Mouse (Mus musculus) bone marrow macrophage, adult 2 months (primary cell): ENCODE results near the gene Slc35f1. TPM values are rescaled to one million over a fixed set of nuclear protein-coding genes. Genes with fewer than 3 reads are reported as not detected.

ENCODE experiments used
- H3K27ac ChIP-seq: 2 replicates; pipeline ENCODE4 v1.5.1; 2012; ENCODE audit warnings: low read depth, low read length; ENCODE audit not compliant: insufficient read depth
- H3K4me1 ChIP-seq: 2 replicates; pipeline ENCODE4 v1.6.1; 2012; ENCODE audit warnings: low read length; ENCODE audit not compliant: control insufficient read depth, insufficient read depth
- H3K4me3 ChIP-seq: 2 replicates; pipeline ENCODE4 v1.5.1; 2012; ENCODE audit warnings: mild to moderate bottlenecking, low read length, moderate library complexity; ENCODE audit not compliant: insufficient read depth
- CTCF ChIP-seq: IDR thresholded peaks from 2 replicates; pipeline ENCODE4 v1.5.1; 2012; ENCODE audit warnings: low read depth, mild to moderate bottlenecking, low read length, moderate library complexity
- POLR2A ChIP-seq: IDR thresholded peaks from 2 replicates; pipeline ENCODE4 v1.6.1; 2012; ENCODE audit warnings: mild to moderate bottlenecking, low read depth, low read length, borderline replicate concordance
- polyA plus RNA-seq: library from polyadenylated mRNA; stranded (reverse); fragments of >200 nt; gene quantifications from 2 replicates; pipeline ENCODE4 v1.2.4, GENCODE M21; 2012; ENCODE audit not compliant: missing spikeins, insufficient read depth, insufficient read length

Slc35f1 gene
- polyA plus RNA-seq, 1 experiment = not detected

GRCm38 (mm10) chr10:52779926-52780485 lies 89.7 kb downstream of the Slc35f1 start:
- Histone ChIP-seq H3K4me1 (no peaks in the 10 kb centered on the region), H3K4me3 (no peak overlapping the region), H3K27ac (no peak overlapping the region)
- TF ChIP-seq POLR2A (no peak), CTCF (no peak)

DNA sequence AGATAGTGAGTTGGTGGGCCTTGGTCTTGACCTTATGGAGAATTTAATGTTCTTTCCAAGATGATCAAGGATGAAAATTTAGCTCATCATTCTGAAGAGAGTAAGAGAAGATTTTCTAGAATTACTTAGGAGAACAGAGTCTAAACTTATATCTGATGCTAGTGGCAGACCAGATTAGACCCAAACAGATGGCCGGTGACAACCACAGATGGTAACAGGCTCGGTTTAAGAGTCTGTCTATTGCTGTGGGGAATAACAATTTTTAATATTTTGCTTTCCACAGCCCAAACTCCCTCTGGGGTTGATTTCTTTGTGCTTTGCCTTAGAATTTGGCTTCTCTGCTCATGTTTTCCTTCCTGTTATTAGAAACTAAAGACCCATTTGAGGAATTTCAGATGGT lies 96.7 kb downstream of the Slc35f1 start:
- no peaks in the 10 kb centered on the region for H3K4me1 ChIP-seq
- no peak overlapping the region for H3K27ac ChIP-seq
- no peak overlapping the region for H3K4me3 ChIP-seq
- no peak for TF ChIP-seq CTCF
- TF ChIP-seq POLR2A = no peak

DNA sequence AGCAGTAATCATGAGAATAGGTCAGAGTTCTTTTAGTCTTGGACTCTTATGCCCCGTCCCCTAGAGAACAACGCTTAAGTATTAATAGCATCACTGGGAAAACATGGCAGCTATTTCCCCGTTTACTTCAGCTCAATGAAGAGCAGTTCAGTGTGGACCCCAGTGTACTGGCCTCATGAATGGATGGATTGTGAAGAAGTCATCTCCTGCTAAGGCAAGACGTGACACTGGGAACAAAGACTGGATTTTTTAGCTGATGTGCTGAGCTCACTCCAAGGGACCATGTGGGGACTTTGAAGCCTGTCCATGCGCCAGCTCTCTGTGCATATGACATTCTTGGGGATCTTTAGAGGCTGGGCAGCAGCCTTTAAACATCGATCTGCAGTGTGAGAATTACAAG lies 101.2 kb downstream of the Slc35f1 start:
- Histone ChIP-seq H3K4me3 (no peak overlapping the region), H3K27ac (no peak overlapping the region), H3K4me1 (no peaks in the 10 kb centered on the region)
- TF ChIP-seq POLR2A (no peak), CTCF (no peak)

GRCm38 (mm10) chr10:52797454-52797853 lies 107.1 kb downstream of the Slc35f1 start:
- Histone ChIP-seq H3K4me3 (no peak overlapping the region), H3K4me1 (no peaks in the 10 kb centered on the region), H3K27ac (no peak overlapping the region)
- no peak for TF ChIP-seq CTCF
- no peak for TF ChIP-seq POLR2A

DNA sequence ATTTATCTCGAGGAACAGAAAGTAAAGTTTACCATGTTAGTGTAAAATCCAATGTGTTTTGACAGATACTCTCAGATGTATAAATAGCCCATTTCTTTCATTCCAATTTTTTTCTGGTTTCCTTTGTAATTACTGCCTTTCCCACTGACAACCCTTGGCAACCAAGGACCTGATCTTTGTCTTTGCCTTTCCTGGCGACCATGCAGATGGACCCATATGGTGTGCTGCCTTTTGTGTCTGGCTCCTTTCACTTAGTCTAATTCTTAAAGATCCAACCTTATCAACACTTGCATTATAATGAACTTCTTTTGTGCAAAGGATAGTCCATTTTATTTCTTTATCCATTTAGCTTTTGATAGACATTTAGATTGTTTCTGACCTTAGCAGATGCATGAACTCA lies 117.5 kb downstream of the Slc35f1 start:
- H3K27ac ChIP-seq = no peak overlapping the region
- no peak for TF ChIP-seq POLR2A
- TF ChIP-seq CTCF = no peak
- H3K4me1 ChIP-seq = no peaks in the 10 kb centered on the region
- H3K4me3 ChIP-seq = no peak overlapping the region

- Histone ChIP-seq H3K4me3 (no peak overlapping the region), H3K4me1 (no peaks in the 10 kb centered on the region), H3K27ac (no peak overlapping the region)
- TF ChIP-seq CTCF (no peak), POLR2A (no peak)
Observed at GRCm38 (mm10) chr10:52812861-52813260, 122.5 kb downstream of the Slc35f1 start.

- TF ChIP-seq POLR2A (no peak), CTCF (no peak)
- H3K4me3 ChIP-seq = no peak overlapping the region
- no peaks in the 10 kb centered on the region for H3K4me1 ChIP-seq
- no peak overlapping the region for H3K27ac ChIP-seq
Observed at GRCm38 (mm10) chr10:52814358-52814757, 124.0 kb downstream of the Slc35f1 start.

GRCm38 (mm10) chr10:52819661-52820060 lies 129.3 kb downstream of the Slc35f1 start:
- TF ChIP-seq CTCF (no peak), POLR2A (no peak)
- no peak overlapping the region for H3K4me3 ChIP-seq
- no peaks in the 10 kb centered on the region for H3K4me1 ChIP-seq
- no peak overlapping the region for H3K27ac ChIP-seq

GRCm38 (mm10) chr10:52822909-52823308 lies 132.6 kb downstream of the Slc35f1 start:
- H3K27ac ChIP-seq = no peak overlapping the region

DNA sequence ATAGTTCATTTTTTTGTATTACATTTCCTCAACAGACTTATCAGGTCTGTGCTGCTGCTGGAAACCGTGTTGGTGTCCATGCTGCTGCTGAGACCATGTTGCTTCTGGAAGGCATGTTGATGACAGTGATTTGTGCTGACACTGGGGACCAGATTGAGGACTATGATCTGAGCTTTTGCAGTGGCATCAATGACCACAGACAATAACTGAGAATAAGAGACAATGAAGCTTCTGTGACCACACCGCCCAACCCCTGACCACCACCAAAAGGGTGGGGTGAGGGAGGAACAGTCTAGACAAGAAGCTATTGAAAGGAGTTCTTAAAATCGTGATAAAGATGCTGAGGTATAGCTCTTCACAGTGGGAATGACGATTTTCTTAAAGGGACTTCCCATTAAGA lies 135.4 kb downstream of the Slc35f1 start:
- TF ChIP-seq POLR2A = no peak
- TF ChIP-seq CTCF = no peak

More at GRCm38 (mm10) chr10:52822909-52823308, 132.6 kb downstream of the Slc35f1 start:
- TF ChIP-seq CTCF (no peak), POLR2A (no peak)
- no peaks in the 10 kb centered on the region for H3K4me1 ChIP-seq
- H3K4me3 ChIP-seq = no peak overlapping the region

GRCm38 (mm10) chr10:52840819-52841218 lies 150.5 kb downstream of the Slc35f1 start:
- Histone ChIP-seq H3K27ac (no peak overlapping the region), H3K4me3 (no peak overlapping the region), H3K4me1 (no peaks in the 10 kb centered on the region)

More for the DNA sequence above, 135.4 kb downstream of the Slc35f1 start:
- Histone ChIP-seq H3K27ac (no peak overlapping the region), H3K4me3 (no peak overlapping the region), H3K4me1 (no peaks in the 10 kb centered on the region)

More at GRCm38 (mm10) chr10:52840819-52841218, 150.5 kb downstream of the Slc35f1 start:
- TF ChIP-seq POLR2A (no peak), CTCF (no peak)
